Mouse (Mus musculus): ENCODE results near the gene Frmd3. TPM values are rescaled to one million over a fixed set of nuclear protein-coding genes. Genes with fewer than 3 reads are reported as not detected.

Frmd3 gene
- polyA plus RNA-seq (2017; shearing (Covaris generic)): not detected

DNA sequence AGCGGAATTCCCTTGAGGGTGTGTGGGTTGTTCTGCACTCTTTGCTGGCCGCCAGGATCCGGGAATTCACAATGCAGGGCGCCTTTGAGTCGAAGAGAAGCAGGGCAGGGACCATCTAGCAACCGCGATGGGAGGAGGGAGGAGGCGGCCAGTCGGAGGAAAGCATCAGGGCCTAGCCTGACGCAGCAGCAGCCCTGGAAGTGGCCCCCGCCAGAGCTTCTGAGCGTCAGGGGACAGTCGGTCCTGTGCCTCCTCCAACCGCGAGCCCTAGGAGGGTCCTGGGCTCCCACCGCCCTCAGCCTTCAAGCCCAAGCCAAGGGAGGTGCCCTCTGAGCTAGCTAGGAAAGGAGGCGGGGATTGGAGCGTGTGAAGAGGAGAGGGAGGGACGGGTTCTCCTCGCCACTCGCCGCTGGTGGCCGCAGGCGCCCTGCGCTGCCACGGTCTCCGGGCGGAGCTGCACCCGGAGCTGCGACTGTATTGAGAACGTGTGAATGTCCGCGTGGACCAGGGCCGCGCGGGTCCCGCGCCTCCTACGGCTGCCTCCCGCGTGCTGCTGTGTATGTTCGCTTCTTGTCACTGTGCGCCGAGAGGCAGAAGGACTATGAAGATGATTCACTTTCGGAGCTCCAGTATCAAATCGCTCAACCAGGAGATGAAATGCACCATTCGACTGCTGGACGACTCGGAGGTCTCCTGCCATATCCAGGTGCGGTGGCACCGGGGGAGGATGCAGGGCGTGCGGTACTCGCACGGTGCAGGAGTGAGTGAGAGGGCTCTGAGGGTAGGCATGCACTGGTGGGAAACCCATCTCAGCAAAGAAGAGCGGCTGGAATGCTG lies at the start of gene Frmd3:
Frmd3 (plus strand) TSS at position 232 of the 837 bp plus-strand sequence.

GRCm38 (mm10) chr4:74242176-74242575 lies 228.9 kb downstream of the Frmd3 start, which contains the start of gene Kdm4c:
Gene Kdm4c (plus strand): TSS chr4:74242497.

Other genes starting within 250 kb of the Frmd3 start
- gene Rasef, start 222.4 kb upstream of the Frmd3 start, polyA plus RNA-seq (2017; shearing (Covaris generic)): not detected
- gene Gm11758, start 137.2 kb upstream of the Frmd3 start, polyA plus RNA-seq (2017; shearing (Covaris generic)): not detected
- gene Gm11757, start 122.3 kb upstream of the Frmd3 start, polyA plus RNA-seq (2017; shearing (Covaris generic)): not detected
- gene Gm13871, start 107.5 kb upstream of the Frmd3 start, polyA plus RNA-seq (2017; shearing (Covaris generic)): not detected
- gene Gm11756, start 92.7 kb upstream of the Frmd3 start, polyA plus RNA-seq (2017; shearing (Covaris generic)): 0.13 TPM
- gene 2310002L09Rik, start 62.6 kb upstream of the Frmd3 start, polyA plus RNA-seq (2017; shearing (Covaris generic)): not detected
- 32.0 TPM for gene Kdm4c, start 229.1 kb downstream of the Frmd3 start, polyA plus RNA-seq (2017; shearing (Covaris generic))

All from CD4-positive, CD25-positive, alpha-beta regulatory T cell (primary cell).